Mouse (Mus musculus) testis, adult 2 months (tissue): ENCODE data around the gene Gbp5. TPM values are rescaled to one million over a fixed set of nuclear protein-coding genes. Genes with fewer than 3 reads are reported as not detected.
"Not testable (repeated sequence)": the region's sequence is repeated elsewhere in the genome, so short reads cannot be mapped to it uniquely, and the experiment has no call there.

Experiments
- H3K27ac ChIP-seq: fragments of 200-500 bp; 2 replicates; pipeline ENCODE4 v1.5.1; 2012; ENCODE audit warnings: low read depth, low read length; ENCODE audit not compliant: control insufficient read depth, insufficient read depth
- H3K27me3 ChIP-seq: fragments of 200-500 bp; 2 replicates; pipeline ENCODE4 v1.6.1; 2012; ENCODE audit warnings: mild to moderate bottlenecking, low read length, moderate library complexity; ENCODE audit not compliant: control insufficient read depth, insufficient read depth
- H3K36me3 ChIP-seq: fragments of 200-500 bp; 2 replicates; pipeline ENCODE4 v1.6.1; 2012; ENCODE audit warnings: mild to moderate bottlenecking, low read length; ENCODE audit not compliant: control insufficient read depth, insufficient read depth
- H3K4me1 ChIP-seq: fragments of 200-500 bp; 2 replicates; pipeline ENCODE4 v1.6.1; 2012; ENCODE audit warnings: low read length; ENCODE audit not compliant: control insufficient read depth, insufficient read depth
- H3K4me3 ChIP-seq: fragments of 200-500 bp; 2 replicates; pipeline ENCODE4 v1.5.1; 2012; ENCODE audit warnings: low read depth, mild to moderate bottlenecking, low read length, moderate library complexity, mixed read lengths; ENCODE audit not compliant: control insufficient read depth
- CTCF ChIP-seq: fragments of 200-500 bp; IDR thresholded peaks from 2 replicates; pipeline ENCODE4 v1.5.1; 2012; ENCODE audit warnings: low read depth, mild to moderate bottlenecking, inconsistent platforms, low read length, moderate library complexity; ENCODE audit not compliant: control insufficient read depth, insufficient read depth, insufficient replicate concordance
- POLR2A ChIP-seq: fragments of 200-500 bp; IDR thresholded peaks from 2 replicates; pipeline ENCODE4 v1.6.1; 2012; ENCODE audit warnings: low read depth, mild to moderate bottlenecking, inconsistent platforms, low read length, moderate library complexity; ENCODE audit not compliant: control insufficient read depth
- polyA plus RNA-seq: library from polyadenylated mRNA; depleted of rRNA; stranded (reverse); fragments of >200 nt; gene quantifications from 2 replicates; pipeline ENCODE4 v1.2.3, GENCODE M21; 2012; rRNA removed

The Gbp5 gene
- polyA plus RNA-seq, 1 experiment = 0.57 TPM

DNA sequence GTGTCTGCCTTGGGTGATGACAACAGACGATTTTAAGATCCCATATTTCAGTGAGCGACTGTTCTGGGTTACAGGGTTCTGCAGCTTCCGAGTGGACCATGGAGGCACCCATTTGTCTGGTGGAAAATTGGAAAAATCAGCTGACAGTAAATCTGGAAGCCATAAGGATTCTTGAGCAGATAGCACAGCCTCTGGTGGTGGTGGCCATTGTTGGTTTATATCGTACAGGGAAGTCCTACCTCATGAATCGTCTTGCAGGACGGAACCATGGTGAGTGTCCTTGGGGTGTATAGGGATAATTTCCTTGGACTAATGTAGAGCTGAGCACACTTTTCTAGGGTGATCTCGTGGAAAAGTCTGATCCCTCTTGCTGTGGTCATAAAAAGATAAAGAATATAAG is 67.9 kb downstream of the Gbp5 start:
- H3K27ac ChIP-seq = no peak overlapping the region
- H3K27me3 ChIP-seq = no peaks in the 10 kb centered on the region
- TF ChIP-seq POLR2A (no peak), CTCF (no peak)
- H3K4me3 ChIP-seq = no peak overlapping the region
- H3K4me1 ChIP-seq = peaks cover 3% of the 10 kb centered on the region; the same call in 1 of the 2 replicates
- H3K36me3 ChIP-seq = no peaks in the 10 kb centered on the region

DNA sequence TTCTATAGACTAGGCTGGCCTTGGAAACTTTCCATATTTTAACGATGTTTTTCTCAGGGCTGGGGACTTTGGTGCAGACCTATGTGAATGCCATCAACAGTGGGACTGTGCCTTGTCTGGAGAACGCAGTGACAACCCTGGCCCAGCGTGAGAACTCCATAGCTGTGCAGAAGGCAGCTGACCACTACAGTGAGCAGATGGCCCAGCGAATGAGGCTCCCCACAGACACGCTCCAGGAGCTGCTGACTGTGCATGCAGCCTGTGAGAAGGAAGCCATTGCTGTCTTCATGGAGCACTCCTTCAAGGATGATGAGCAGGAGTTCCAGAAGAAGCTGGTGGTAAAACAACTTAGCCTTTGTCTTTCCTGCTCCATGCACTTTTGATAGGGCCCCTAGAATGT is 73.7 kb downstream of the Gbp5 start:
- H3K27me3 ChIP-seq, H3K4me1 ChIP-seq, H3K4me3 ChIP-seq, H3K36me3 ChIP-seq, H3K27ac ChIP-seq: not testable (repeated sequence)

DNA sequence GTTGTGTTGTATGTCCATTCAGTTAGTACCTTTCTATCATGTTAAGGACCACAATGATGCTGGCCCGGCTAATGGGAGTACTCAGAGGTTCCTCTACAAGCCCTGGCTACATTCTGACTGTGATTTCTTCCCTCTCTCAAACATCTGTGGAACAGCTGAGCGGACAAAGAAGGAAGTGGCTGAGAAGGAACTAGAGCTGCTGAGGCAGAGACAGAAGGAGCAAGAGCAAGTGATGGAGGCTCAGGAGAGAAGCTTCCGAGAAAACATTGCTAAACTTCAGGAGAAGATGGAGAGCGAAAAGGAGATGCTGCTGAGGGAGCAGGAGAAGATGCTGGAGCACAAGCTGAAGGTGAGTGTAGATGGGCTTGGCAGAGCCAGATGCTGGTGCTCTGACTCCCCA is 77.0 kb downstream of the Gbp5 start:
- Histone ChIP-seq H3K4me1 (no peaks in the 10 kb centered on the region), H3K36me3 (no peaks in the 10 kb centered on the region), H3K27me3 (no peaks in the 10 kb centered on the region), H3K27ac (no peak overlapping the region), H3K4me3 (no peak overlapping the region)
- no peak for TF ChIP-seq POLR2A
- TF ChIP-seq CTCF = no peak

Other genes with a start within 250 kb of the Gbp5 start
- 10.6 and 11.2 TPM in 2 replicates for gene Pdlim5, start 98.3 kb upstream of the Gbp5 start, polyA plus RNA-seq
- gene Gbp7, start 36.4 kb downstream of the Gbp5 start, polyA plus RNA-seq = 0.22 and 0.25 TPM in 2 replicates
- gene Gbp3, start 66.0 kb downstream of the Gbp5 start, polyA plus RNA-seq = 0.74 and 1.5 TPM in 2 replicates
- gene Gbp2b, start 100.9 kb downstream of the Gbp5 start, polyA plus RNA-seq = 0.06 TPM in 1 of 2 replicates, not detected in the other
- gene Gbp2, start 126.6 kb downstream of the Gbp5 start, polyA plus RNA-seq = 0.52 and 0.63 TPM in 2 replicates
- gene Kyat3, start 207.1 kb downstream of the Gbp5 start, polyA plus RNA-seq = 3.1 and 3.8 TPM in 2 replicates